Mouse (Mus musculus): ENCODE results near the gene Zfp286. TPM values are rescaled to one million over a fixed set of nuclear protein-coding genes. Genes with fewer than 3 reads are reported as not detected.
"Not testable (repeated sequence)": the region's sequence is repeated elsewhere in the genome, so short reads cannot be mapped to it uniquely, and the experiment has no call there.

Gene Zfp286
- total RNA-seq, 2 experiments from 2014 or later: 20.6 to 23.0 TPM

DNA sequence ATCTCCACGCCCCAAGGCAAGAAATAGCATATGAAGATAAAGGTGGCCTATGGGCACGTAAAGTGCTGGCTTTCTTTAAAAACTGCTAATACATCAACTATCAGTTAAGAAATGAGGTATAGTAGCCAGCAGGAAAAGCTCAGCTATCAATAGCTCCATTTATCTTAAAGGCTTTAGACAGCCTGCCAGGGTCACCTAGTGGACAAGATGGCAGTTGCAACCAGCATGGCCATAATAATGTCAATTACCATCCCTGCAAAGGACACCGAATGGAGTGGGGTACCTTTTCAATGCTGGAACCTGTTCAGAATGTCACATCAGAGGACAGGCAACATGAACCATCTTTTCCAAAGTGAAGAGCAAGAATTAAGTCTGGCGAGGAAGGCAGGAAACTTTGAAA lies 19.9 kb upstream of the Zfp286 start:
- DNase-seq (ENCODE audit: low spot score in 2 of 2): peak in 1 of 2 experiments; percentile 19
- intact Hi-C loops (cut with DNase I): loop anchor here (2.0 kb wide), 1 partner anchor 52 kb away; no protein-coding TSS in a partner anchor

- intact Hi-C loops (cut with DNase I): loop anchor here (2.0 kb wide), 1 partner anchor 51 kb away; no protein-coding TSS in a partner anchor
- no peak for DNase-seq (ENCODE audit: low spot score in 2 of 2)
These were observed 18.7 kb upstream of the Zfp286 start for GRCm38 (mm10) chr11:62807965-62808364.

DNA sequence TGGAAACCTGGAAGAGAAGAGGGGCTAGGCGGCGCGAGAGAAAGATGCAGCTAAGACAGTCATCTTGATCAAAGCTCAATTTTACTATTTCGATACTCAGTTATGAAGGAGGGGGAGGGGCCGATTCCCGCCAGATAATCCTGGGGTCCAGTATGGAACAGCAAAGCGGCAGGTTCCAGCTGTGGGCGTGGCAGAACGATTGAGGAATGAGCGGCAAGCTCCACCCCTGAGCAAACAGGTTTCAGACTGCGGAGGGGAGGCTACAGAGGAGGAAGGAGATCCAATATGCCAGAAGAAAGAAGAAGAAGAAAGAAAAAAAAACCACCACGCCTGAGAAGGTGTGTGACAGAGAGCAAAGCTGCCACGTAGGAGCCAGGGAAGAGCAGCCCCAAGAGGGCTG lies 14.9 kb upstream of the Zfp286 start:
- DNase-seq (ENCODE audit: low spot score in 2 of 2): no peak
- intact Hi-C loops (cut with DNase I): no loop called here

DNA sequence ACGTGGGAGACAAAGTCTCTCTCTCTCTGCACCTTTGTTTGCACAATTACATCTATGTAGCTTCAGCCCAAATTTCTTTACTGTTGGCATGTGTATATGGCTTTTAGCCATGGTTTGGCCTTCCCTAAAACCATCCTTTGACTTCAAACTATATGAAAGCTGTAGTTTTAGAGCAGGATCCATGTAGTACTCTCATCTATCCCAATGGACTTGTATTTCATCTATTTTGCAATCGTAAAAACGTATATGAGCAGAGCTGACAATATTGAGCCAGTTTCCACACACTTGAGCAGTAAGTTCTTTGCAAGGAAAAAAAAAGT lies 315 bp upstream of the Zfp286 start:
- intact Hi-C loops (cut with DNase I): no loop called here

GRCm38 (mm10) chr11:62776510-62776909 lies 12.8 kb downstream of the Zfp286 start:
- DNase-seq (ENCODE audit: low spot score in 2 of 2): peak in 1 of 2 experiments; percentile 37
- intact Hi-C loops (cut with DNase I): no loop called here

More for the DNA sequence above, 315 bp upstream of the Zfp286 start:
- no peak for DNase-seq (ENCODE audit: low spot score in 2 of 2)

DNA sequence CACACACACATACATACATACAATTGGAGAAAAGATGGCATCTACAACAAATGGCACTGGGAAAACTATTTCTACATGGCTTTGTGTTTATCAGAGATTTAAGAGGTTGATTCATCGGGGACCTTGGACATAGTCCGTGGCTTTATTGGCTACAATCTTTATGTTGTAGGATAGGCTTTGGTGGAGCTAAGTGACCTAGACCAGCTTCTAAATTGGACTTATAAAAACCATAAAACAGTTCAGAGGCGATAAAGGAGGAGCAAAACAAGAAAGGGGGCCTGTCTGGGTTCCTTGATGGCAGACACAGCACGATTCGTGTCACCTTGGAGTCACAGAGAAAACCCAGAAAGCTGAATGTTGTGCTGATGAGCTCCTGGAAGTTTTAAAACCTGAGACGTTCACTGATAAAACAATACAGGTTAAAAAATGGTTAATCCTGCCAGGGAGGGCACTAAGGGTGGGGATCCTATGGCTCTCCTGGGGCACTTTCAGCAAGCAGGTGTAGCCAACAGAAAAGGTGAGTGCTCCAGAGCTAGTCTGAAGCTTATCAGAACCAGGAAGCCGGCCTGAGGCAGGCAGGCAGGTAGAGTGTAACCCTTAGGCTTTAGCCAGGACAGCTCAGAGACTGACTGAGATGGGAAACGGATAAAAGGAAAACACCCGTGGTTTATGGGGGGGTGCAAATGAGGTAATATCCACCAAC lies 28.4 kb downstream of the Zfp286 start:
- intact Hi-C loops (cut with DNase I): no loop called here
- no peak for DNase-seq (ENCODE audit: low spot score in 2 of 2)

GRCm38 (mm10) chr11:62758491-62758890 lies 30.8 kb downstream of the Zfp286 start:
- intact Hi-C loops (cut with DNase I): loop anchor here (1.0 to 10.0 kb wide), 3 partner anchors 93 to 406 kb away; no protein-coding TSS in a partner anchor
- DNase-seq (ENCODE audit: low spot score in 2 of 2): no peak

DNA sequence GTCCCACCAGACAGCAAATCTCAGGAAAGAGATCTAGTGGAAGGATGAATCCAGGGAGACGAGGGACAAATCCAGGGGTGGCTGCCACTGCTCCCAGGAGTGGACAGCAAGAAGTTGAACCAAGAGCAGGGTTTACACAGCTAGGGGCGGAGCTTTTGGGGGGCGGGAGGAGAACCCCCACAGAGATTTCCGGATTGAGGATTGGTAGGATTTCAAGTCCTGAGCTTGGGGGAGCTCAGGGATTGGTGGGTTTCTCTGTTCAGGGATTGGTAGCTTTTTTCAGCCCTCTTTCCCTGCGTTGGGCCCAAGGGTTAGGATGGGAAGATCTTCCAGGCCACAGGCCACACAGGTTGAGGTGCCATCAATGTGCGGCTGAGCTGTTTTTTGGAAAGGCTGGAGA lies 31.4 kb downstream of the Zfp286 start:
- intact Hi-C loops (cut with DNase I): loop anchor here (1.0 to 10.0 kb wide), 4 partner anchors 51 to 407 kb away; no protein-coding TSS in a partner anchor
- no peak for DNase-seq (ENCODE audit: low spot score in 2 of 2)

DNA sequence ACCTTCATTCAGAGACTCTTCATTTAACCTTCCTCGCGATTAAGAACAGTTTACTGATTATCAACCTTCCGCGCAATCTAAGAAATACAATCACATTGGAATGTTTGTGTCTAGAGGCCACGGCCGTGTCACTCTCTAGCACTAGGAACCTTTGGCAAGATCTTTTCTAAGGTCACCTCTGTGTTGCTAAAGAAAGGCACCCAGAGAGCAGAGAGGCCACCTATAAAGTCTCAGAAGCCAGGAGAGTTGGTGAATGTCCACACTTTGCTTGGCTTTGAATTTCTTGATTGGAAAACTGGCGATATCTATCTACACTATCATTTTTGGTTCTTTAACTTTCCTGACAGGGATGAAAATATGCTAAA lies 32.1 kb downstream of the Zfp286 start:
- intact Hi-C loops (cut with DNase I): loop anchor here (2.0 to 10.0 kb wide), 3 partner anchors 52 to 408 kb away; no protein-coding TSS in a partner anchor
- no peak for DNase-seq (ENCODE audit: low spot score in 2 of 2)

DNA sequence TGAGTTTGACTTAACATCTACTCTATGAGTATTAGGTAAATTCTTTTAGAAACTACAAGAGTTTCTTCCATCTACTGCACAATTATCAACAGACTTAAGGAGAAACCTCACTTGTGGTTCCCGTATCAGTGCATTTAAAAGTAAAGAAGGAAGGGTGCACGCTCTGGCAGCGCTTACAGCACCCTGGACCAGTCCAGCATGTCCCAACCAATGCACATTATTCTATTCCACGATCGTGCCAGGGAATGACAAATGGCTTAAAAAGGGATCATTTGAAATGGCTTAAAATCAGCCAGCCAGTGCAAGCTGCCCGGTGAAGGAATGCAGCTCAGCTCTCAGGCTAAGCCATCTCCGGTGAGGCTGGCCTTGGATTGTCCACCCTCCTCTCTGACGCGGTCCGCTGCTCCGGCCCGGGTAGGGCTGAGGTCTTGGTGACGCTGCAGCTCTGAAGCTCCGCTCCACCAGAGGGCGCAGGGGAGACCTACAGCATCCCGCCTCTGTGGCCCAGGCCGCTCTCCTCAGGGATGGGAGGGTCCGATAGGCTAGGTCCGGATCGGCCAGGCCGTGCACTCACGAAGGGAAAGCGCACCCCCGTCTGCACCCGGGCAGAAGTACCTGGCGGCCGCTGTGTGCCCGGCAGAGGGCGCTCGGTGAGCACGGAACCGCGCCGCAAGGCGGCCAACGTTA lies 32.7 kb downstream of the Zfp286 start:
- peak; percentile 89 to 90 for DNase-seq (ENCODE audit: low spot score in 2 of 2)
- intact Hi-C loops (cut with DNase I): loop anchor here (2.0 to 10.0 kb wide), 3 partner anchors 52 to 408 kb away; no protein-coding TSS in a partner anchor

DNA sequence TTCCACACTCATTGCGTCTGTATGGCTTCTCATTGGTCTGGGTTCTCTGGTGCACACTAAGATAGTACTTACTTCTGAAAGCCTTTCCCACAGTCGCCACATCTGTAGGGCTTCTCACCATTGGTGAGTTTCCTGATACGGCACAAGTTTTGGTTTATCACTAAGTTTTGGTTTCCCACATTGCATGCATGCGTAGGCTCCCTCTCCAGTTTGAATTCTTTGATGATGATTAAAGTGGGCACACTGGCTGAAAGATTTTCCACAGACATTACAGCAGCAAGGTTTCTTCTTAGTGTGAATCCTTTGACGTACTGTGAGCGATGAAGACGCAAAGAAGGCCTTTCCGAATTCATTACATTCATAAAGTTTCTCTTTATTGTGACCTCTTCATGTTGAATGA lies 36.5 kb downstream of the Zfp286 start, which contains the start of gene Gm10428:
TSS of gene Gm10428 (plus strand) at position 321 of the 400 bp plus-strand sequence.
- intact Hi-C loops (cut with DNase I): loop anchor here (10.0 kb wide), 2 partner anchors 382 to 412 kb away; no protein-coding TSS in a partner anchor
- DNase-seq (ENCODE audit: low spot score in 2 of 2): no peak

- intact Hi-C loops (cut with DNase I): loop anchor here (10.0 kb wide), 2 partner anchors 383 to 413 kb away; no protein-coding TSS in a partner anchor
- no peak for DNase-seq (ENCODE audit: low spot score in 2 of 2)
These were observed 37.1 kb downstream of the Zfp286 start for GRCm38 (mm10) chr11:62752191-62752590.

GRCm38 (mm10) chr11:62749445-62749844 lies 39.8 kb downstream of the Zfp286 start:
- DNase-seq (ENCODE audit: low spot score in 2 of 2); intact Hi-C loops (cut with DNase I): not testable (repeated sequence)

DNA sequence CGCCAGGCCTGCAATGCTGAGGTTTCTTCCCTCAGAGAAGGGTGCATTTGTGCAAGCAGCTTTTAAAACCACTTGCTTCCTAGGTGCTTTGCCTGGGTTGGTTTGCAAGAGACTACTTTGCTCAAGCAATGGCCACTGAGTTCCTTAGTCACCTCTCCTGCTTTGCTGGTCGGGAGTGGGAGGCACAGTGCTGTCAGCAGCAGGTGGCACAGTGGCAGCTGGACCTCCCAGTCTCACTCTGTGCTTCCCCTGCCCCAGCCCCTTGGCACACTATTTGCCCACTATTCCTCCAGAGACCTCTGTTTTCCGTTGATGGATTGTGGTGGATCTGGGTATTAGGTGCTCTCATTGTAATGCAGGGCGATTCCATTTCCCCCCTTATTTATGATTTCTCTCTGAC lies 41.2 kb downstream of the Zfp286 start:
- intact Hi-C loops (cut with DNase I): no loop called here
- no peak for DNase-seq (ENCODE audit: low spot score in 2 of 2)

GRCm38 (mm10) chr11:62747227-62747626 lies 42.0 kb downstream of the Zfp286 start:
- intact Hi-C loops (cut with DNase I): no loop called here
- no peak for DNase-seq (ENCODE audit: low spot score in 2 of 2)

DNA sequence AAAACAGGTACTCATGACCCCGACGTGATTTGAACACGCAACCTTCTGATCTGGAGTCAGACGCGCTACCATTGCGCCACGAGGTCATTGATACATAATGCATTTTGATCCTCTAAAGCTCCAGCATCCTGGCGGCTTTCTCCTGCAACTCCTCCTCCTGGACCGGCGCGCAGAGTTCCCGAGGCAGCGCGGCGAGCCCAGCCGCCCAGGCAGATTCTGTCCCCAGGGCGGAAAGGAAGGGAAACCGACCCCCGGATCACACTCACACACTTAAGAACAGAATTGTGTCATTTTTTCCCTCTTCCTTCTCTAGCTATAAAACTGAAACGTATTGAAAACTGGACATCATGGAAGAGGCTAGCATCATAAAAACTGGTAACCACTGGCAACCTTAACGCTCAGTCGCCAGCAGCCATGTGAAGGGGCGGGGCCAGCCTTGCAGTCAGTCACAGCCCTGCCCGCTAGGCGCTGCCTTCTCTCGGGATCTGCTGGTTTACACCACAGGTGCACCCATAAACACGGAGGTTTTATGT lies 43.2 kb downstream of the Zfp286 start:
- intact Hi-C loops (cut with DNase I): no loop called here

GRCm38 (mm10) chr11:62744103-62744502 lies 45.2 kb downstream of the Zfp286 start:
- DNase-seq (ENCODE audit: low spot score in 2 of 2): peak; percentile 69 to 80
- intact Hi-C loops (cut with DNase I): no loop called here

More for the DNA sequence above, 43.2 kb downstream of the Zfp286 start:
- DNase-seq (ENCODE audit: low spot score in 2 of 2): peak; percentile 68 to 70

GRCm38 (mm10) chr11:62742261-62742957 lies 46.9 kb downstream of the Zfp286 start:
- intact Hi-C loops (cut with DNase I): no loop called here
- DNase-seq (ENCODE audit: low spot score in 2 of 2): no peak

DNA sequence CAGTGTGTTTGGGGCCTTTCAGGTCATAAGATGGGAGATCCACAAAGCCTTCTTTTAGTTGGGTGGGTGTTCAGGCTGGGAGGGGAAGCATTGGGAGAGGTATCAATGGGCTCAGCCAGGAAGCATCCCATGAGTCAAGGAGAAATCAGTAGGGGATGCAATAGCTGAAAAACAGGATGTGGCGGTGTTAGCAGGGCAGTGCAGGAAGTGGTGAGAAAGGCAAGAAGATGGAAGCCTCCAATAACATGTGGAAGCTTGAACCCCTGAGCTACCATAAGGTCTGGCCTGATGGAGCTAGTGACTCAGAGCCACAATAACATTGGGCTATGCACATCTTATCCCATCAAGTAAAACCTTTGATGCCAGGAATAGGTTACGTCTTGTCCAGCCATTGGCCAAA lies 48.1 kb downstream of the Zfp286 start:
- no peak for DNase-seq (ENCODE audit: low spot score in 2 of 2)
- intact Hi-C loops (cut with DNase I): no loop called here

DNA sequence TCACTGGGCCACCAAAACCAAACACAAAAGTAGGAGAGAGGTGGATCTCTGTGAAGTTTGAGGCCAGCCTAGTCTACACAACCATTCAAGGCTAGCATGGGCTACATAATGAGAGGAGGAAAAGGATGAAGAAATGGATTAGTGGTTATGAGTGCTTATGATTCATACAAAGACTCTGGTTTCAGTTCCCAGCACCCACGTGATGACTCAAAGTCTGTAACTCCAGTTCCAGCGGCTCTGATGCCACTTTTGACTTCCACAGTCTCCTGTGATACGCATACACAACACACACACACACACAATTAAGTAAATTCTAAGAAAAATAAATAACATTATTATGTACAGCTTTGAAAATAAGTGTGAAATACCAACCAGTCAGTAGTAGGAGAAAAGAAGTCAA lies 56.6 kb downstream of the Zfp286 start:
- intact Hi-C loops (cut with DNase I): no loop called here
- no peak for DNase-seq (ENCODE audit: low spot score in 2 of 2)
